Mouse (Mus musculus) layer of hippocampus, adult 8-10 months (tissue): ENCODE data around the gene Ptprd. TPM values are rescaled to one million over a fixed set of nuclear protein-coding genes. Genes with fewer than 3 reads are reported as not detected.

ENCODE experiments used
- DNase-seq, 2 experiments: peaks; one replicate each; pipeline ENCODE4 v3.0.0; 2022; ENCODE audit warnings: low spot score in 2 of 2
- total RNA-seq, 4 experiments: library from RNA; stranded (reverse); gene quantifications; 2 replicates each; pipeline ENCODE4 v1.2.4; 2022

The Ptprd gene
- total RNA-seq, result 100 to 1,000 TPM; 169 to 218 (median 185) TPM

DNA sequence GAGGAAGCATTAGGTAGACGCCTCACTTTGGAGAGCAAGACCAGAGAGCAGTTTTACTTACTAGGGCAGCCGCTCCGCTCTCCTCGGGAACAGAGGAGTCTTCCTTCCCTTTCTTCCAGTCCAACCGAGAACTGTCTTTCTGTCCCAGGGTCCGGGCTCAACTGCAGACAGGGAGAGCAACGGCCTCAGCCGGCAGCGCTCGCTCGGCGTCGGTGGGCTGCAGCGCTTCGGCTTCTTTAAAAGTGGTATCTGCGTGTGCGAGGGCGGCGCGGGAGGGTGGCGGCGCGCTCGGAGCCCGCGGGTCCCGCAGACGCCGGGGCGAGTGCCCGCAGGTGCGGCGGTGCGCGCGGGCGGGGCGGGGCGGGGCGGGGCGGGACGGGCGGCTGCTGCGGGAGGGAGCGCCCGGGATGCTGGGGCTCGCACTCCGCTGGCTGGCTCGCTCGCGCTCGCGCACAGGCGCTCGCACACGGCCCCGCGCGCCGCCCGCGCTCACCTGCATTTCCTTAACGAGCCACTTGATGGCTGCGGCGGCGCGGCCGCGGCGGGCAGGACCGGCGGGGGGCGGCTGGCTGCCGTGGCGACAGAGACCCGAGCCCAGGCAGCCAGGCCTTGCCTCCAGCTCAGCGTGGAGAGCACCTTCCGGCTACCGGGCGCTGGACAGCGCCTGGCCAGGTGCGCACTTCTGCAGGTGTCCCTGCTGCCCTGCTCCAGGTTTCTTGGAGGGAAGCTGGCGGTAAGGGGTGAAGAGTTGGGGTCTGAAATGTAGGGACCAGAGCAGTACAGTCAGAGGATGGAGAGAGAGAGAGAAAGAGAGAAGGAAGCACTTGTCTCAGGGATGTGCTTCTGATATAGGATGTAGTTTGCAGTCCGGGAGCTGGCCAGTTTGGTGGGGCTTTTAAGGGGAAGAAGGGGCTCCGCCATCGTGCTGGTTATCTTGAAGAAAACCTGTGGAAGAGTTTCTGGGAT is at the start of gene Ptprd:
Gene Ptprd (minus strand): TSS at position 433 of the 966 bp plus-strand sequence.
- DNase-seq, result peak; percentile 23 to 57

DNA sequence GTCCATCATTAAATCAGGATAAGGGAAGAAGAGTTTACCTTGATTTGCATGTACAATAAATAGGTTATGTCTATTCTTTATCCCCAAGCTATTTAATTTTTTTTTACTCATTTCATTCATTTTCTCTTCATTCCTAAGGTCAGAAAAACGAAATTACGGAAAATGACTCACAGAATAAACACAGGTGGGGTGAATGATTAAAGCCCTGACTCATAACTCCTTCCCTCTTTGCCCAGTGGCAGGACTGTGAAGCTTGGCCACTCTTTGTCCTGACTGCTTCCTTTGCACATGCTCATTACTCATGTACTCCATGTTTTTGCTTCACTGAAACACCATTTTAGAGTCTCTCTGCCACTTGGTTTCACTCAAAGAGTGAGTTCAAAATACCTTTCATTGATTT is 24.1 kb upstream of the Ptprd start:
- no peak for DNase-seq

- no peak for DNase-seq
Measured at GRCm38 (mm10) chr4:78235316-78235715, 23.6 kb upstream of the Ptprd start.

DNA sequence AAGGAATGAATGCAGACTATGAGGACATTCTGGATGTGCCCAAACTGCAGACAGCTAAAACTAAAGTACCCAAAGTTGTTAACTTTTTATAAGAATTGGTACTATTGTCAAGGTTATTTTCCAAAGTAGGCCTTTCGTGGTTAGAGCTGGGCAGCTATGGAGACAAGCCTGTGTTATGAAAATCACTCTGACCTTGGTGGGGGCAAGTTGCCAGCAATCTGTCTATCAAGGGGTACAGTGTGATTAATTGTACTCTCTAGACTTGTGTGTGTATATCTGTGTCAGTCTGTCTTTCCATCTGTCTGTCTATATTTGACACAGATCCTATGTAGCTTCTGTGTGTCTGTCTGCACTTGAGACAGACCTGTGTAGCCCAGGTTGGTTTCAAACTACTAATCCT is 22.9 kb upstream of the Ptprd start:
- DNase-seq, result no peak

DNA sequence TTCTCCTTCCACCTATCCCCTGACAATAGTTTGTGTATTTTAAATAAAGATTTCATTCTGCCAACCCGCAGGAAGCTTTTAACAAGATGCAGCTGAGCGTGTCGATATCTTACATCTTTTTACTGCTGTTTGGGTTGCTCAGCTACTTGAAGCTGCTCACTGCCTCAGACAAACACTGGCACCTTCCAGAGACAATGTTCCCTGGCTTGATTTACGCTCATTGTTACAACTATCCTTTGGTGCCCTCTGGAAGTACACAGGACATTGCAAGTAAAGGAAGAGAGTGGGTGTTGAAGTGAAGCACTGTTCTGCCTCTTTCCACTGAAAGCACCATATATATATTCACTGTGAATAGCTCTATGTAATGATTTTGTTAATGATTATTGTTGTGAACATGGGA is 2.2 kb upstream of the Ptprd start:
- no peak for DNase-seq

- DNase-seq, result no peak
Measured at GRCm38 (mm10) chr4:78212941-78213340, 1.2 kb upstream of the Ptprd start.

- no peak for DNase-seq
Measured at GRCm38 (mm10) chr4:78210878-78211528, 758 bp downstream of the Ptprd start.

DNA sequence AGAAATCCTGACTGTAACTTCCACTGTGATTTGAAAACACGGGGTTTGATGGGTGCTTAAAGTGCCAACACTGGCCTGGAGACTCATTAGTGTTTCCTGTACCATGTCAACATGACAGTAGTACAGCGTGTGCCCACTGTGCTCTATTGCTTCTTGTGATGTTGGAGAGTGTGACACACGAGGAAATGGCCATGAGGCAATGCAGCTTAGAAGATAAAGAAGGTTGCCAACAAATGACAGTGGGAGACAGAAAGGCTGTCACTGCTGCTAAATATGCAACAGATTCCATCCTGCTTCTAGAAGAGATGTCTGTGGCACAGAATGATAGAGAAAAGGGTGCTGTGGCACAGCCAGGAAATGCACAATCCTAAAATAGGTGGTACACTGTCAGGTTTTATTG is 6.7 kb downstream of the Ptprd start:
- no peak for DNase-seq

- no peak for DNase-seq
Measured at GRCm38 (mm10) chr4:78168447-78168846, 43.3 kb downstream of the Ptprd start.

- no peak for DNase-seq
Measured at GRCm38 (mm10) chr4:78160451-78160850, 51.3 kb downstream of the Ptprd start.

DNA sequence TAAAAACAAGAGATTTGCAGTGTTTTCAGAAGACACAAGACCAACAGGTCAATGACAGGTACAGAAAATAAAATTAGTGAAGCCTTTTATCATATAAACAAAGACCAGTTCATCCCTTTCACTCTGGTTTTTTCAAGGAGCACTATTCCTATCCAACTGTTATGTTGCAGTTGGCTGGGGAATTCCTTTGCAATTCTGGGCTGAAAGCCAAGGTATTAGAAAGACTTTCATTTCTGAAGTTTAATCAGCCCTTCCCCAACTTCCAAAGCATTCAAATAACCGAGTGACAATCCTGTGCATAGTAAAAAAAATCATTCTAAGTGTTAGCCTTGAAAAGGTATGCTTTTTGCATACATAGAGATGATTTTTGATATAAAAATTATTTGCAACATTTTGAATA is 61.2 kb downstream of the Ptprd start:
- DNase-seq, result no peak

DNA sequence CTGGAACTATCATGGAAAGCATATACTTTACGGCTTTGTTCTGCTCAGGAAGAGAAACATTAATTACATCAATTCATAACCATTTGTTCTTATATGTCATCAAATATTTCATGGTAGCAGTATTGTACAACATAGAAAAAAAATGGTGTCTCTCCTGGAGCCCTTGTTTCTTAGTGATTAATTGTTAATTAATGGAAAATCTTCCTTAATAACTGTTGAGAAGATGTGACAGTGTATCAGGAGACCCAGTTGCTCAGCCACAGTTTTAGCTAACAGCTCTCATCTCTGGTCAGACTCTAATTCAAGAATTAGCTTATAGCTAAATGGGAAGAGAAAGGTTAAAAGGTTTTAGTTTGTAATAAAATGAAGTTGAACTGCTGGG is 69.0 kb downstream of the Ptprd start:
- no peak for DNase-seq

- no peak for DNase-seq
Measured at GRCm38 (mm10) chr4:78142088-78142766, 69.5 kb downstream of the Ptprd start.

DNA sequence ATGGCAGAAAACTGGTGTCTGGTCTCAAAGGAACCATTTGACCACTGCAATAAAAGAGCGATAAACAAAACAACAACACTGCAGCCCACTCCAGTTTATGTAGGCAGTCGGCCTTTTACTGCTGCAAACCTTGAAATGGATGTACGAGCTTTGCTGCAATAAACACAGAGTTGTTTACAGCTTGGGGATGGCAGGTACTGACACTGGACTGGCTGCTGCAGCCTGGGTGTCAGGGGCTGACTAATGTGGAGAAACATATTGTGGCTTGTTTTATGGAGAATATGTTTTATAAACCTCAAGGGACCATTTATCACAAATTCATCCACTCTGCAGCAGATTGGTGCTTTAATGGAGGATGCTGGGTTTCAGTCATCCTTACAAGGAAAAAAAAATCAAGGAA is 100.9 kb downstream of the Ptprd start:
- DNase-seq, result no peak

DNA sequence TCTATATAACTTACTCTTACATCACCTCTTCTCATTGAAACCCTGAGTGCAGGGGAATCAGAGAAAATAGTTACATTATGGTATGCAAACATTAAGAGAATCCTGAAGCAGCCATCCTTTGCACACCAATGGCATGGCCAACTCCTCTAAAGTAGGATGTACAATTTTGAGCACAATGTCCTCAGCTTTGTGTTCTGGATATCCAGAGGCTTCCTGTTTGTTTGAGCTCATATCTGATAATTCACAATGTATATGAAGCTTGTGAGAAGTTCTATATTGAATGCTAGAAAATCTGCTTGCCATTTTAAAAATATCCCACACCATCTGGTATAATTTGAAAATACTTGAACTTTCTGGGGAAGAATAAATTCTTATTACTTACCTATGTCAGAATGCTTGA is 114.2 kb downstream of the Ptprd start:
- no peak for DNase-seq

DNA sequence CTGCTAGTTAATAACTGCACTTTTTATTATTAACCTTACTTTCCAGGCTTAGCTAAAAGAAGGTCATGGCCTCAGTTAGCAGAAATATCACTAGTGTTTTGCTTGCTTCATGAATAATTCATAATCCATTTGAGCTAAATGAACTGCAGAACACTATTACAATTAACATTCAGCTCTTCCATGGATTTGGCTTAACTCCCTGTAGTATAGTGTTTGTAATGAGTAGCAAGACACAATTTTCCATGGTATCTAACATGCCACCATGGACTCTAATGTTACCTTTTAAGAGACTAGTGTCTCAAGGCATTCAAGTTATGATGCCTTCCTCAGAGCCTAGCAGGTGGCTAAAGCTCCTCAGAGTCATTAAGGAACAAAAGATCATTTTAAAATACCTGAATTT is 129.0 kb downstream of the Ptprd start:
- no peak for DNase-seq

- DNase-seq, result no peak
Measured at GRCm38 (mm10) chr4:78077499-78077898, 134.3 kb downstream of the Ptprd start.

DNA sequence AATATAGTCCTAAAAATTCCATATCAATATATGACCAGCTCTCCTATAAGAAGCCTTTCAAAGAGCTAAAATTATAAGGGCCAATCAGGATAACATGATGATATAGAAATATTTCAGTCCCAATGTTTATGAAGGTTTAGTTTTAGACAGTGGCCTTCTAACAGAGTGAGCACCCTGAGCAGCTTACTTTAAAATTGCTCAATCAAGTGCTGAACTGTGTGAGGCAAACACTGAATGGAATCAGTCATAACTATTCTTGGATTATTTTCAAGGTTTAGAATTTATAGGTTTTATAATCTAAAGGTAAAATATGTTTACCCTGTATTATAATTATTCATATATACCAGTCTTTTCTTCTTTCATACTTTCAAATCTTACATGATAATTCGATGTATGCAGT is 134.7 kb downstream of the Ptprd start:
- DNase-seq, result no peak

DNA sequence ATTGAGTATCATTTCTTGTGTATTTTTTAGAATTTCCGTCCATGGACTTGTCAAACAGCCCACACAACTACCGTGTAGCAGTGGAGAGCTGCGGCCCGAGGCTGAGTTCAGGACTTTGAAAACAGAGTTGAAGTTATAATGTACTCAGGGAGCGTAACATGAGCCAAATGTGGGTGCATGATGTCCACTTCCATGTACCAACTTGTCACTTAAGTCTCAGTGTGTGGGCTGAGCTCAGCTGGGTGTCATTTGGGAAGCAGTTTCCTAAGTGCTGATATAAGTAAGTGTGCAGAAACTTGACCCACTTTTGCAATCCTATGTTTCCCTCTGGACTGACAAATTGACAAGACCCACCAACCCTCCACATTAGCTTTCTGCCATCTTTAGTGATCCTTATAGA is 173.4 kb downstream of the Ptprd start:
- DNase-seq, result no peak

DNA sequence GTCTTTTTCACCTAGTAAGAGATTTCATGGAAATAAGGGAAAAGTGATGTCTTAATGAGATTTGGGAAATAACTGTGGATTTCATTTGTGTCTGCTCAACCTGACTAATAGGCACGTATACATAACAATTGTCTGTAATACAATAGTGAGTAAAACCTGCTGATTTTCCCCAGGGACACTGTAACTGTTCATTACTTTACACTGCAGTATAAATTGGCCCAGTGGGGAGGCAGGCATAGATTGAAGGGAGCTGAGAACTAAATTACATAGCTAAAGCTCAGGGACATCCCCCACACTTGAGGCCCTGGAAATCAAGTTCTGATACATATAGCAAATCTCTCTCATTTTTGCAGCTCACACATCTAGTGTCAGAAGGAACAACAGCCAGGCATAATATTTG is 209.7 kb downstream of the Ptprd start:
- no peak for DNase-seq

DNA sequence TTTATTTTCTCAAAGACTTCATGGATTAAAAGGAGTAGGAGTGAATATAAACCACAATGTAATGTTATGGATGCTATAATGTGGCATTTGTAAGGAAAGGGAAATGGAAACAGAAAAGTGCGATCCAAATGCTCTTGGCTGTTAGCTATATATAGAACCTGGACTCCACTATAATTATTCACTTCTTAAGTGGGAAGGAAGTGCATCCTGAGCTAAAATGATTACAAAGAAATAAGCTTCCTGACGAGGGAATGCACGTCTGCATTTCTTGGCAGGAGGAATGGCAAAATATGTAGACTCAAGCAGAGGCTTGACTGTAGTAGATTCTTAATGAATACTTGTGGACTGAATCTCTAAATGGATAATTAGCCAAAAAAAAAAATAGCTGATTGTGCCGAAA is 219.1 kb downstream of the Ptprd start:
- DNase-seq, result no peak

- DNase-seq, result no peak
Measured at GRCm38 (mm10) chr4:77982094-77982493, 229.7 kb downstream of the Ptprd start.
